Mouse (Mus musculus): ENCODE data around the gene Ppp4r4.
"Not testable (repeated sequence)": the region's sequence is repeated elsewhere in the genome, so short reads cannot be mapped to it uniquely, and the experiment has no call there.

Ppp4r4 gene

GRCm38 (mm10) chr12:103643336-103643735 is 111.3 kb downstream of the Ppp4r4 start:
- DNase-seq (ENCODE audit: low read depth) = peak; percentile 61

- DNase-seq (ENCODE audit: low read depth) = no peak
Observed at GRCm38 (mm10) chr12:103643818-103644217, 111.7 kb downstream of the Ppp4r4 start.

- no peak for DNase-seq (ENCODE audit: low read depth)
Observed at GRCm38 (mm10) chr12:103644601-103645000, 112.5 kb downstream of the Ppp4r4 start.

- DNase-seq (ENCODE audit: low read depth) = no peak
Observed at GRCm38 (mm10) chr12:103646314-103646713, 114.2 kb downstream of the Ppp4r4 start.

GRCm38 (mm10) chr12:103653836-103654235 is 121.8 kb downstream of the Ppp4r4 start:
- DNase-seq (ENCODE audit: low read depth) = no peak

- DNase-seq (ENCODE audit: low read depth) = no peak
Observed at GRCm38 (mm10) chr12:103655123-103656044, 123.3 kb downstream of the Ppp4r4 start.

GRCm38 (mm10) chr12:103656848-103657626 is 125.0 kb downstream of the Ppp4r4 start, which contains the start of gene Serpina6:
Gene Serpina6 (minus strand): TSS chr12:103657212.
- no peak for DNase-seq (ENCODE audit: low read depth)

- no peak for DNase-seq (ENCODE audit: low read depth)
Observed at GRCm38 (mm10) chr12:103657991-103658390, 125.9 kb downstream of the Ppp4r4 start.

- no peak for DNase-seq (ENCODE audit: low read depth)
Observed at GRCm38 (mm10) chr12:103659171-103659570, 127.1 kb downstream of the Ppp4r4 start.

GRCm38 (mm10) chr12:103660076-103660475 is 128.0 kb downstream of the Ppp4r4 start:
- no peak for DNase-seq (ENCODE audit: low read depth)

GRCm38 (mm10) chr12:103662053-103662452 is 130.0 kb downstream of the Ppp4r4 start:
- DNase-seq (ENCODE audit: low read depth) = not testable (repeated sequence)

Measured in c-Kit-positive CD71-negative TER-119-negative erythroid progenitor cells, embryonic 14.5 days (primary cell).